Mouse (Mus musculus): ENCODE data around the gene Gjd3.
"Not testable (repeated sequence)": the region's sequence is repeated elsewhere in the genome, so short reads cannot be mapped to it uniquely, and the experiment has no call there.

The Gjd3 gene

DNA sequence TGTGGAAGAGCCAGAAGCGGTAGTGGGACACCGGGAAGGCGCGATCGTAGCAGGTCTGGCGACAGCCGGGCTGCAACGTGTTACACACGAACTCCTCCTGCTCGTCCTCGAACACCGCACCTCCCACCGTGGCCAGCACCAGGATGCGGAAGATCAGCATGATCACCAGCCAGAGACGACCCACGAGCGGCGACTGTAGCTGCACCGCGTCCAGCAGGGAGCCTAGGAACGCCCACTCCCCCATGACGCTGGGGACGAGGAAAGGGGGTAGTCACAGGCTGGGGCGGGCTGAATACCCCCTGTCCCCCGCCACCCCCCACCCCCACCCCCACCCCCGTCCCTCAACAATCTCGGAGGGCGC is at the start of gene Gjd3:
Gjd3 (minus strand) TSS at position 244 of the 361 bp plus-strand sequence.
- no peak for DNase-seq

DNA sequence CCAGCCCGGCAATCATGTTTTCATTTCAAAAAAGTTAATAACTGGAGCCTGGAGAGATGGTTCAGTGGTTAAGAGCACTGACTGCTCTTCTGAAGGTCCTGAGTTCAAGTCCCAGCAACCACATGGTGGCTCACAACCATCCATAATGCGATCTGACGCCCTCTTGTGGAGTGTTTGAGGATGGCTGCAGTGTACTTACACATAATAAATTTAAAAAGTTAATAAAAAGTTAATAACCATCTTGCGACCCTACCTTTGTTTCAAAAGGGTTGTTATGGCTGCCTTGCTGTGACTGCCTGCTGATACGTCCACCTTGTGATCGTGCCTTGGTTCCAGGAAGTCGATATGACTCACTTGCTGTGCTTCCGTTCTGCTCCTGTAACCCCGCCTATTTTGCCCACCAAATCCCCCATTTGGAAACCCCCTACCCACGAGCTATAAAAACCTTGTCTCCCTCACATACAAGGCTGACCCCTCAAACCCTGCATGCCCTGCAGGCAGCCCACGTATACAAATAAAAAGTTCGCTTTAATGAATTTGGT is 44.2 kb upstream of the Gjd3 start:
- DNase-seq: no peak

DNA sequence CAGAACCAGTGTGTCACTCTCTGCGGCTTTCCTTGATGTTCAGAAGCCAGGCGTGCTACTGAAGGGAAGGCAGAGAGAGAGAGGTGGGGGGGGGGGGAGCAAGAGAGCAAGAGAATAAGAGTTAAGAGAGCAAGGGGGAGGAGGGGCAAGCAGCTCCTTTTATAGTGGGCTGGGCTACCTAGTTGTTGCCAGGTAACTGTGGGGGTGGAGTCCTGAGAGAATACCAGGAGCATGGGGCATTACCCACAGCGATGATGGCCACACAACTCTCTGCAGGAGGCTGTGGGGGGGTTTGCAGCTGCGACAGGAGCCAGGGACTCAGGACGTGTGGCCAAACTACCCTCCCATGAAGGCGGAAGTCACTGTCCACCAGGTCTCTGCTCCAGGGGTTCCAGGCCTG is 43.1 kb upstream of the Gjd3 start:
- no peak for DNase-seq

DNA sequence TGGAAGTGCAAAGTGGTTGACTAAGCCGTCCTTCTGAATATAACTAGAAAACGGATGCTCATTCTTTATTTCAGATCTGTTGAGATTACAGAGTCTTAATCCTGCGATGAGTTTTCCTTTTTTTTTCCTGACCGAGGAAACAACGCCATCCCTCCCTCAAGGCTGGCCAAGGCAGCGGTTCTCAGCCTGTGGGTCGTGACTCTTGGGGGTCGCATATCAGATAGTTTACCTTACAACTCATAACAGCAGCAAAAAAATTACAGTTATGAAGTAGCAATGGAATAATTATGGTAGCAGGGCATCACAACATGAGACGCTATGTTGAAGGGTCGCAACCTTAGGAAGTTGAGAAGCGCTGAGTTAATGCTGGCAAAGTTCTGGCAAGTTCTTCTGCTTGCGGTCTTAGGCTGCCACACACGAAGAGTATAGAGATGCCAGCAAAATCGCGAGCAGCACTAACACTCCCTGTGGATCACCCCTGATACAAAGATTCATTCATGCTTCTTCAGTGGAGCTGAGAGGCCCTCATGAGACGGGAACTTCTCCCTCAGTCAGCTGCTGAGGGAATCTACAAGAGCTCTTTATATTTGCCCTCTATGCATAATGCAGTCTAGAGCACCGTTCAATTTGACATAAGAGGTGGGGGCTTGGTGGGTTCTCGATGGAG is 41.8 kb upstream of the Gjd3 start:
- no peak for DNase-seq

DNA sequence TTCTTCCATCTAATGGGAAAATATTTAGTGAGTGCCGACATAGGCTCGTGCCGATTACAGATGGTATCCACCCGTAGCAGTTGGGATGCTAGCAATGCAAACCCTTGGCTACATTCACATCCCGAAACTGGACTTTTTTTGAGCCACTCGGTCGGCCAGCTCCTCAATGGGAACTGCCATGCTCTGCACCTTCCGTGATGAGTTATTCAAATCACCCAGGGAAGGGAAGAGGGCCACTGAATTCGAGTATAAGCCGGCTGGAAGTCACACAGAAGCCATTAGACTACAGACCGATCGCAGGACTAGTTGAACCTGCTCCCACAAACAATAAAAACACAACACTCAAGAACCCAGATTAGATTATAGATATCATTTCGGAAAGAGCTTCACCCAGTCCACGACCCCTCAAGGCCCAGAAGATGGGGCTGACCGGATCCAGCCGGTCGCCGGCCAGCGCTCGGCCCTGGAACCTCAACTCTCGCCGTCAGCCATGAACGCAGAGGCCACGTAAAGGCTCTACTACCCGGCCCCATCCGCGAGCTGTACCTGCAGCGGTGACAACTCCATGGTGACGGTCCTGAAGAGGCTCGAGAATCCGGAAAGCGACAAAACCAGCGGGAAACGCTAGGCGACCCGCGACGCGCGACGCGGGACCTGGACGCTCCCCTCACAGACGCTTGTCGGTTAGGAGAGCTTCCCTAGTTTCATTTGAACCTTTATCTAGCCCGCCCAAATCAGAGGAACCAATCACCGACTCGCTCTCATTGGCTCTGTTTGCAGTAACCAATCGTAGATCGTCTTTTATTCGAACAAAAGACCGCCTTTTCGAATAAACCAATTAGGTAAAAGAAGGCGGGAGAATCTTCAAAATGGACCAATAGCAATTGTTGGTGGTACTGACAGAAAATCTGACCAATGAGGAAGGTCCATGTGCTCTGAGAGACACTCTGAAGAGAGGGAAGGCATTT is 41.0 kb upstream of the Gjd3 start, which contains the start of gene Top2a:
Top2a (minus strand) TSS at position 690 of the 968 bp plus-strand sequence.
- peak; percentile 94 for DNase-seq

DNA sequence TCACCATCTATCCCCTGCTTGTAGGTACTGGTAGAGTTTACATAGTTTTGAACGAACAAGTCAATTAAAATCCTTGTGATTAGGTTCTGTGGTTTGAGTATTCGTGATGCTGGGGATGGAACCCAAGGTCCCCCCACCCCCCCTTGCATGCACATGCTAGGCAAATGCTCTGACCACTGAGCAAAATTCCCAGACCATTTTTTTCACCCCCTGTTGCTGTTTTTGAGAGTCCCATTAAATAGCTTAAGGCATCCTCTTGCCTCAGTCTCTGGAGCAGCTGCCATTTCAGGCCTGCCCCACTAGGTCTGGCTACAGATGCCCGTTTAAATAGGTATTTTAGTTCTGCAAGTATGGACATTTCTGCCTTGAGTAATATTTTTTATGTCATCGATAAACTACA is 40.3 kb upstream of the Gjd3 start:
- DNase-seq: no peak

DNA sequence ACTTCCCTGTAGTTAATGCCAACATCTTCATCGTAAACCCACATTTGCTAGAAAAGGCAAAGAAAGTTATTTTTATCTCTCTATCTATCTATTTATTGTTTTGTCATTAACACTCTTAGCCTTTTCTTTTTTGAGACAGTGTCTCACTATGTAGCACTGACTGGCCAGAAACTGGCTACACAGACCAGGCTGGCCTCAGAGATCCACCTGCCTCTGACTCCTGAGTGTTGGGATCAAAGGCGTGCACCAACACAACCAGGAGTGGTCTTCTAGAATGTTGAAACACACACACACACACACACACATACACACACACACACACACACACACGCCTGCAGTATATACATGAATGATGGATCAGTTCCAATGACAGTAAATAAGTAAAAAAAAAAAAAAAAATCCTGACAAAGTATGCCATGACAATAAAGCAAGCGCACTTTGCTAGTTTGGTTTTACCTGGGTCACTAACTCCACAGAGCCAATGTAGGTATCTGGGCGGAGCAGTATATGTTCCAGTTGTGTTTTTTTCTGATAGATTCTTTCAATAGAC is 39.6 kb upstream of the Gjd3 start:
- DNase-seq: no peak

DNA sequence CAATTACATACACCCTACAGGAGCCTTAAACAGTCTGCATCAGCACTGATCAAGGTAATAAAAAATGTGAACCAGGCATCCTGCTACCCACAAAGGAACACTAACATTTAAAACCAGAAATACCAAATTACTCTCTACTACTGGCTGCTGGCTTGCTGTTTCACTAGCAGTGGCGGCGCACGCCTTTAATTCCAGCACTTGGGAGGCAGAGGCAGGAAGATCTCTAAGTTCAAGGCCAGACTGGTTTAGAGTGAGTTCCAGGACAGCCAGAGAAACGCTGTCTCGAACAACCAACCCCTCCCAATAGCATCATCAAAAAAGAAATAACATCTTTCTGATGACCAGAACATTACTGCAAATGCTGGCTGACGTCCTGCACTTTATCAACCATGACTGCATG is 37.0 kb upstream of the Gjd3 start:
- DNase-seq: no peak

DNA sequence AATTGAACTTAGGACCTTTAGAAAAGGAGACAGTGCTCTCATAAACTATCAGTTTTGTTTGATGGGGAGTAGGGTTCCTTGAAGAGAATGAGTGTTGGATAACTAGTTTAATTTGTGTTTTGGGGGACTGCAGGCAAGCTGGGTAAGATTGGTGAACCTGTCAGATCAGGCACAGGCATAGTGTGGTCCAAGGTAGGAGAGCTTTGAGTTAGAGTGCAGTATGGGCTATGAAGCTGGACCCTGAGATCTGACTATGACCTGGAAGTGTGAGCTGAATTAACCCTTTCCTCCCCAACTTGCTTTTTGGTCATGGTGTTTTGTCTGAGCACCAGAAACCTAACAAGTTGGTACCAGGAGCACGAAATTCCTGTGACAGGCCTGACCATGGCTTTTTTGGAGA is 31.0 kb upstream of the Gjd3 start:
- no peak for DNase-seq

DNA sequence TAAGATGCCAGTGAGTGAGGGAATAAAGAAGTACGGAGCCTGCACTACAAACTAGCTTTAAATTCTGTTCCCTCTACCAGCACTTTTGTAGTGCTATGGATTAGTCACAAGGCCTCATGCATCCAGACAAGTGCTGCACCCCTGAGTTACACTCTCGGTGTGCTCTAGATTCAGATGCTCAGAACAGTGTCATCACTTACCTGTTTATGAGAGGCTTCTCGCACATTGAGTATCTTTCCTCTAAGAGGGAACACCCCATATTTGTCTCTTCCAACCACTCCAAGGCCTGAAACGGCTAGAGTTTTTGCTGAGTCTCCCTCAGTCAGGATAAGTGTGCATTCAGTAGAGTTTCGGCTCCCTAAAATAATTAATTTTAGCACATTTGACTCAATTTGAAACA is 27.9 kb upstream of the Gjd3 start:
- DNase-seq: no peak

DNA sequence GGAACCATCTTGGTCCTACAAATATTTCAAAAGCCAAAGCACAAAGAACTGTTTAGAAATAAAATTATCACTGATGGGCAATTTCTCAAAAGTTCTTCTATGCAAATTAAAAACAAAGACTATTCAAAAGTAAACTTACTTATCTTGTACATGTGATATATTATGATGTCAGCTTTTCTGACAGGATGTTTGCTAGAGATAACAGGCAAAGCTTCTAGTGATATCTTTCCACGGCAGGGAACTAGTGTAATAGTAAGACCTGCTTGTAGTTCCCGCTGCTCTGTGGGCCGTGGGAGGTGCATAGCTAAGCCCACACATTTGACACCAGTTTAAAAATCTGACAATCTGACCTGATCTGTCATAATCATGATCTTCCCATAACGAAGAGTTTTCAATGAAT is 27.3 kb upstream of the Gjd3 start:
- DNase-seq: no peak

DNA sequence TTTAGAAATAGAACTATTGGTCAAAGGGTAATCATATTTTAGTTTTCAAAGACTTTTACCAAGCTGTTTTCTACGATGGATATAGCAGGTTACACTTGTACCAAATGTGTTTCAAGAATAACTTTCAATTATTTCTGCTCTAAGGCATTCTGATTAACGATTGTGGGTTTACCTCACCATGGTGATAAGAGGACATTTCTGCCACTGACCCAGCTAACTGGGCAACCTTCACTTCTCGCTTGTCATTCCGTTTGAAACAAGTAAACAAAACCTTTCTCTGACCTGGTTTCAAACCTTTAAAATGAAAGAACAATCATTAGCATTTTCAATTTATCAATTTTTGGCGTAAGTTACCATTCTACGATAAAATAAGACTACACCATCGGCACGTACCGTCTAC is 24.0 kb upstream of the Gjd3 start:
- no peak for DNase-seq

DNA sequence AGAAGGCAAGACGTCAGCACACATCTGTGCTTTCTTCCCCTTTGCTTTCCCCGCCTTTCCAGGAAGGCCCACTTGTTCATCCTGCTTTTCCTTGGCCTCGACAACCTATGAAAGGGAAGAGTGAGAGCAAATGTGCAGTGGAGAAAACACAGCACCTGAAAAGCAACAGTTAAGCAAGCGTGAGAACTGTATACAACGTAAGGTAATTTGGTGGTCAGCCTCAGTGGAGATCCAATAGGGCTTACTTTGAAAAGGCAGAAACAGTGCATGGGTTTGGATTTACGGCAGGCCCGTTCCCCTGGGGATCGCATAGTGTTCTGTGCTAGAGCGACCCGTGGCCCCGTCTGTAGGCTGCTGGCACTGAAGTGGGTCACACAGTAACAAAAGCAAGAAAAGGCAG is 16.4 kb upstream of the Gjd3 start:
- no peak for DNase-seq

DNA sequence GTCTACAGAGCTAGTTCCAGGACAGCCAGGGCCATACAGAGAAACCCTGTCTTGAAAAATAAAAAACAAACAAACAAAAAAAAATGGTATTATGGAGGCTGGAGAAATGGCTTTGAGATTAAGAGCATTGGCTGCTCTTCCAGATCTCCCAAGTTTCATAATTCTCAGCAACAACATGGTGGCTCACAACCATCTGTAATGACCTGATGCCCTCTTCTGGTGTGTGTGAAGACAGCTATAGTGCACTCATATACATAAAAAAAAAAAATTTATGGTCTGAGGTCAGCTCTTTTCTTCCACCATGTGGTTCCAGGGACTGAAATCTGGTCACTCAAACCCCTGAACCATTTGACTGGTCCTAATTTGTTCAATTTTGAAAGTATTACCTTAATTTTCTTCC is 16.0 kb upstream of the Gjd3 start:
- DNase-seq: no peak

DNA sequence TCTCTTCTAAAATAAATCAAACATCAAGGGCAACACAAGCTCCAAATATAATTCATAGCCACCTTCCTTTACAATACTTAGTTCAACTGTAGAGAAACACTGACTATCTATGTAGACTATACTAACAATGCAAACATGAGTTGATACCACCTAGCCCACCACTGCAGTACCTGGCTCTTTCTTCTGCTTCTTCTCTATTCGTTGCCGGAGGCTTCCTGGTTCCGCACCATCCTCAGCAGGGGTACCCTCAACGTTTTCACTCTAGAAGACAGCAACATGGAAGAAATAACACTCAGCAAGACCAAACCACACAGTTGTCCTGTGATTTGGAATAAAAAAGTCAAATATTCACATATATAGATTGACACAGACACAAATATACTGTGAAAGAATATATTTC is 14.8 kb upstream of the Gjd3 start:
- DNase-seq: no peak

DNA sequence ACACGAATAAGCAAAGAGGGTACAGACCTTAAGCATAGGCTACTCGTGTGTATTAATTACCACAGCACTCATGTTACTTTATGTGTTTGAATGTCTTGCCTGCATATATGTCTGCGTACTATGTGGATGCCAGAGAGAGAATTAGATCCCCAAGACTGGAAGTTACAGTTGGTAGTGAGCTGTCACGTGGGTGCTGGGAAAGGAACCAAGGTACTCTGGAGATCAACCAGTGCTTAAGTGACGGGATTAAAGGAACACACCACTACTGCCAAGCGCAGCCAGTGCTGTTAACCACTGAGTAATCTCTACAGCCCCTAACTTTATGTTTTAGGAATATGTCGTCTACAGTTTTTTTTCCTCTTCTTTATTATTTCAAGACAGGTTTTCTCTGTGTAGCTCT is 13.2 kb upstream of the Gjd3 start:
- DNase-seq: no peak

DNA sequence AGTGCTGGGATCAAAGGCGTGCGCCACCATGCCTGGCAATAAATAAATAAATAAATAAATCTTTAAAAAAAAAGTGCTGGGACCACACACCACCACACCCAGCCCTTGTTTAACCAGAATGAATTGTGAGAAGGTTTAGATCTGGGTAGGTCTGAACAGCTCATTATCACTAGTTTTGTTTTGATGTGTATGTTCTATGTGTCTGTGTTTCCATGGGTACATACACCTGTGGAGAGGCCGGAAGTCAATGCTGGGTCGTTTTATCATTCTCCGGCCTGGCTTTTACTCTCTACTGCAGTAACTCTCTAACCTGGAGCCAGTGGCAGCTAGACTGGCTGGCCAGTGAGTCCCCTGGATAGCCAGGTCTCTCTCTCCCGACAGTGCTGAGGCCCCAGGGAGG is 8.1 kb upstream of the Gjd3 start:
- no peak for DNase-seq

DNA sequence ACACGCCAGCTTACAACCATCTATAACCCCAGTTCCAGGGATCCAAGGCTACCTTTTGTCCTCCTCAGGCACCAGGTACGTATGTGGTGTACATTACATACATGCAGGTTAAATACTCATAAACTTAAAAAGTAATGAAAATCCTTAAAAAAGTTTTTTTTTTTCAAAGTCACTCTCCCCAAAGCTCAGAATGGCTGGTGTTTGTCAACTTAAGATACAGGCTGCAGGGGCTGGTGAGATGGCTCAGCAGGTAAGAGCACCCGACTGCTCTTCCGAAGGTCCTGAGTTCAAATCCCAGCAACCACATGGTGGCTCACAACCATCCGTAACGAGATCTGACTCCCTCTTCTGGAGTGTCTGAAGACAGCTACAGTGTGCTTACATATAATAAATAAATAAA is 5.4 kb upstream of the Gjd3 start:
- DNase-seq: not testable (repeated sequence)

DNA sequence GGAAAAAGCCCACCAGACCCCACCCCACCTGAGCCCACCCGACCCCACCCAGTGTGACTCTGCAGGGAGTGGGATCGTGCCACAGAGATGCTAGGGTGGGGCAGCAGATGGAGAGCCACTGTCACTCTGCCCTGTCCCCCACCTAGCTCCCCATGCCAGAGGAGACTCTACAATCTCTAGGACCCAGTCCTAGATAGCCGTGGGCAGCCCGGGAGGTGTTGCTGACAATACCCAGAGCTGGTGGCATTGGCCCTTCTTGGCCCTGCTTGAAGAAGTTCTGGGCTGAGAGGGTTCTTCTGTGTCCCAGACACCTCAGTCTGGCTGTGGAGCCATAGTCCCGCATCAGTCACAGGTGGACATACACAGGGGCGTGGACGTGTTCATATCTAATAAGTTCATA is 2.7 kb upstream of the Gjd3 start:
- no peak for DNase-seq

DNA sequence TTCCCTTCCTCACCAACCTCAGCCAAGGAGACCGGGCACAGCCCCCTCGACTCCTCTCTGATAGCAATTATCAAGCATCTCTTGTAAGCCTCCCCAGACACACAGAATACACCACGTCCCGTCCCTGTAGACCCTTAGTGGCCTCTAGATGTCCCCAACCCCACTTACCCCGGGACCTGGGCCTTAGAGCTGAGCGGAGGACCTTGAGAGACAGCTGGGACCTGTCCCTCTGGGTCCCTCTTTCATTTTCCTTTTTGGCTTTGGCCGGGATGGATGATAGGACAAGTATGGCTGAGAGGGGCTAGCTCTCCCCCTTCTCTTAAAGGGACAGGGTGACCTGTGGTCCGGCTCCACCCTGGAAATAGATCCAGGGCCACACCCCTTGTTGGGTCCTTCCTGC is 735 bp upstream of the Gjd3 start:
- no peak for DNase-seq

DNA sequence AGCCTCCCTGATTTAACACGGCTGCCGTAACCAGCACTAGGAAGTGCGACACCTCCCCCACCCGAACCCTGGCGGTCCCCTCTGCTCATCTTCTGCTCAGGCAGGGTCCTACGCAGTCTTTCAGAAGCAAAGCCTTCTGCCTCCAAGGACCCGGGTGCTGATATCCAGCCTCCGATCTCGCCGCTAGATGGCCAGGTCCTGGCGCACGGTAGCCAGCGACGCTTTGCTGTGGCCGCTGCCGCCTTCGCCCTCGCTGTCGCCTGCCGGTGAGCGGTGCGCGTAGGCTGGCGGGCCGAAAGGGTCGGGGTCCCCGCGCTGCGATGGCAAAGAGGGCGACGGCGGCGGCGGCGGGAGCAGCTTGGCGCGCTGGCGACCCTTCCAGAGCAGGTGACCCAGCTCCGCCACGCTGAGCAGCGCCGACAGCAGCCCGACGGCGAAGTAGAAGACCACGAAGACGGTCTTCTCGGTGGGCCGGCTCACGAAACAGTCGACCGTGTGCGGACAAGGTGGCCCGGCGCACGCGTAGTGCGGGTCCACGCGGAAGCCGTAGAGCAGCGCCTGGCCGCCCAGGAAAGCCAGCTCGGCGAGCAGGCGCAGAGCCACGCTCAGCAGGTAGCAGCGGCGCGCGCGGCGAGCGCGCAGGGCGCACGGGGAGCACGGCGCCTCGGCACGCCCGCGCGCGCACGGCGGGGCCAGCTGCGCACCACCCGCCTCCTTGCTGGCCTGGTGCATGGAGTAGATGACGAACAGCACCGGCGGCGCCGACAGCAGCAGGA is 631 bp downstream of the Gjd3 start:
- DNase-seq: peak; percentile 84

DNA sequence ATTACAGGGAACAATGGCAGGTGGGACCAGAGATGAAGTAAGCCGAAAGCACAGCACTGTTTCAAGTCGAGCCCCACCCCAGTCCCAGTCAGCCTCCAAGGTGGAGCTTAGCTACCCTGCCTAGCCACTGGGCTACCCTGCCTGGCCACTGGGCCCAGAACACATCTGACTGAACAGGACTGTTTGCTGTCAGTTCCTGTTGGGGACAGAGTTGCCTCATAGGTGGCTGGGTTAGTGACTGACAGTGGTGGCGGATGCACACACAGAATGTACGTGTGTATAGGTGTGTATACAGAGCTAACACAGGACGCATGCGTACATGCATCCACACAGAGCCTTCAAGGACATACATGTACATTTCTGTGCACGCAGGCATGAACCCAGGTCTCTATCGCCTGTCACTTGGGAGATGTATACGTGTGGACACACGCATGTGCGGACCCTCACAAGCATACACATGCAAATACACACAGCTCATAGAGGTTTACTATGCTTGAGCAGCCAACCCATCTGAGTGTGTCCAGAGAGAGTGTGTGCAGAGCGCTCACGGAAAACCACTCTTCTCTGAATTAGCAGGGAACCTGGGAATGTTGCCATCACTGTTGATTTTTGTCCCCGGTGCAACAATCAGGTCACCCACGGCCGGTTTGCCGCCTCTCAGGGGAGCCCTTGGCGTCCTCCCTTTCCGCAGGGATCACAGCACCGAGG is 1.4 kb downstream of the Gjd3 start:
- no peak for DNase-seq

All from right cerebral cortex, adult 18-20 months (tissue).